Mouse (Mus musculus) frontal cortex, postnatal 25 days (tissue): ENCODE results near the gene Tbx1.
"Not testable (repeated sequence)": the region's sequence is repeated elsewhere in the genome, so short reads cannot be mapped to it uniquely, and the experiment has no call there.

Experiments used
- DNase-seq, 2 experiments: peaks; one replicate each; pipeline ENCODE4 v3.0.0; 2022; ENCODE audit warnings: low spot score in 2 of 2

The Tbx1 gene

DNA sequence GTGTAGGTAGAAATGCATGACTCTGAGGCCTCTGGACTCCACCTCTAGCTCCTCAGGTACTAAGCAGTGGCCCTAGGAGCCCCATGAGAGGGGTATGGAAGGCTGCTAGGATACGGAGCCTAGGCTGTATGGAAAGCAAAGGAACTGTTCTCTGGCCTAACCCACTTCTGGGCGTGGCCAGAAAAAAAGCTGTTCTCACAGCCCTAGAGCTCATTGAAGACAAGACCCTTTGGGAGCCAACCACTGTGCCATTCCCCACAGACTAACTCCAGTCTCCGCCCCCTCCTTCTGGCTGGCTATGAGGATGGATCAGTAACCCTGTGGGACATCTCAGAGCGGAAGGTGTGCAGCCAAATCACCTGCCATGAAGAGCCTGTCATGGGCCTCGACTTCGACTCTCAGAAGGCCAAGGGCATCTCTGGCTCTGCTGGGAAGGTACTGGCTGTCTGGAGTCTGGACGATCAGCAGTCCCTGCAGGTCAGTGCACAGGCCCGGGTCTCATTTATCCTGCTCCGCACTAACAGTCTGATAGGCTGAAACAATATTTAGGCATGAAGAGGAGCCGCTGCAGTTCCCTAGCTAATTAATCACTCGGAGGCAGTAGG is 38.3 kb downstream of the Tbx1 start:
- no peak for DNase-seq

DNA sequence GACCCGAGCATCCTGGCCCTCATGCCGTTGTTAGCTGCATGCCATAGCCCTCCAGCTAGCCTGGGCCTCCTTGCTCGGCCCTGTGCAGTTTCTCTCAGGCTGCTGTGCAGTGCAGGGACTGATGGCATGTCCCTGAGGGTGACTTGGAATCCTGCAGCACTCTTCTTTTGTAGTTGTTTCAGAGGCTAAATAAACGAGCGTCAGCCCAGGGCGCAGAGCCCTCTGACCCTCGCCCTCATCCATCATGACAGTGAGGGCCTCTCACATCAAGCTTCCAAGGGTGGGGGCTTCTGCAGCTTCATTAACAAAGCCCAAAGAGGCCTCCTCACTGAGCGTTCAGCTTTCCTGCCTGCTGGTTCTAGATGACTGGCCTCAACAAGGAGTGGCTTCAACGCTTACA is 38.9 kb downstream of the Tbx1 start:
- no peak for DNase-seq

DNA sequence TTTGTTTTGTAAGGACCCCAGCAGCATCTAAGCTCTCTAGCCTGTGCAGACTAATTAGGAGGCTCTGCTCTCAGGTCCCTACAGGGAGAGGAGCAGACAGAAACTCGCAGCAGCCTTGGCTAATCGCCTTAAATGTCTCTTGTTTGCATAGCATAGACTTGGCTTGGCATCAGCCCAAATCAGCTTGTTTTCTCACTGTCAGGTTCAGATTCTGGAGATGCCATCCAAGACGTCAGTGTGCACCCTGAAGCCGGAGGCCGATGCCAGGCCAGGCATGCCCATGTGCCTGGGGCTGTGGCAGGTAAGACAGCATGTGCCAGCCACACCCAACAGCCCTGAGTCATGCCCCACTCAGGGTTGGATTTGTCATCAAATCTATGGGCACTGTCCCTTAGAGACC is 42.6 kb downstream of the Tbx1 start:
- DNase-seq, result no peak

DNA sequence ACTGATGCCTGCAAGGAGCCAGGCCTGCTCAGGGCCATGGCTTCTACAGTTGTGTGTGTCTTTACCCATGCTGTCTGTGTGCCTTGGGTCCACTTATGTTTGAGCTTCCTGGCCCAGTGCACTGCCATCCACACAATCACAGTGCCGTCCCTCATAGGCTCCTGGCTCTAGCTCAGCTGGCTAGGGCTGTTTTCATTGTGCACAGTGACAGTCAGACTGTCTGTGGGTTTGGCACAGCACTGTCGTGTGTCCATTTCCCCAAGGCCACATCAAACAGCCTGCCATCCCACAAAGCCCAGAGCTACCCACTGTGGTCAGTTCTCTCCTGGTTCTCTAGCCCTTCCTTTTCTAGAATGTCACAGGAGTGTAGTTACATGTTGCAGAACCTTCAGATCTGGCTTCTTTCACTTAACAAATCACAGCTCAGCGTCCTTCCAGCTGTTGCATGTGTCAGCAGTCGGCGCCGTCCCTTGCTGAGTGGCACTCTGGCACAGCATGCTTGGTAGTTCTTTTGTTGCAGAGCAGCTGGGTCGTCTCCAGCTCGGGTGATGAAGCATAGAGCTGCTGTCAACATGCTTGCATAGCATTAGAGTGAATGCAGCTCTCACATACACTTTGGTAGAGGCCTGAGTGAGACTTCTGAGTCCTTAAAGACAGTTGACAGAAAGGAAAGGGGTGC is 47.2 kb downstream of the Tbx1 start:
- no peak for DNase-seq

DNA sequence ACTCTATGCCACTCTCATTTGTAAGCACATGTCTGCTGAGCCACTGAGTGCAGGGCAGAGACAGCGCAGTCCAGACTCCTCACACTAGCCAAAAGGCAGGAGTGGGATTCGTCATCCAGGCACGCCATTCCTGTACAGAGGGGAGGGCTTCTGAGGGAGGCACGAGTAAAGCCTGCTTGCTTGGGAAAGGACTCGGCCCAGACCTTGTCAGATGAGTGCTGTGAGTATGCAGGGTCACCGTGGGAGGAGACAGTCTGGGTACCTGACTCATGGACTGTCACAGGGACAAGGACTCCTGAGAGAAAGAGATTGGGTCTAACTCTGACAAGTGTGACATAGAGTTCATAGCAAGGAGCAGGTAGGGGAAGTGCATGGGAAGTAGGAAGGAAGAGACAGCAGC is 51.2 kb downstream of the Tbx1 start:
- no peak for DNase-seq

DNA sequence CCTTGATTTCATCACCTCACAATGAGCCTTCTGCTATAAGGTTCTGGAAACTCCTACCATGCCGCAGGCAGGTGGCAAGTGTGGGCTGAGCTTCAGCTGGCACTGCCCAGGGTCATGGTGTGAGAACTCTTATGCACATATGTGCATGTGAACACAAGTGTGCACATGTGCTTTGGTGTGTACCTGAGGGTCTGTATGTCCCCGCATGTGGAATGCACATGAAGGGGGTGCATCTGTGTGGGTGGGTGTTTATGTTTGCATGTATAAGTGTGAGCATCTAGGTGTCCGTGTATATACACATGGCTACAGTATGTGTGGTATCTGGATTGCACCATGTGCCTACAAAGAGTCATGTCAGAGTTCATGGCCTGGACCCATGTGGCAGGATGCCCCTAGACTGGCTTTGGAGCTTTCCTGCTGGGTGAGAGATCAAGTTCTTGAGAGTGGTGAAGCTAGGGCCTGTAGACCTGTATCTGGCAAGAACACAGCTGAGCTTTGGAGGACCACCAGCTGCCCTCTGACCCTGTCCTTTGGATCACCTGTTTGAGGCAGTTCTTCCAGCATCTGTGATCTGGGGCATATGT is 53.0 kb downstream of the Tbx1 start:
- DNase-seq, result no peak

DNA sequence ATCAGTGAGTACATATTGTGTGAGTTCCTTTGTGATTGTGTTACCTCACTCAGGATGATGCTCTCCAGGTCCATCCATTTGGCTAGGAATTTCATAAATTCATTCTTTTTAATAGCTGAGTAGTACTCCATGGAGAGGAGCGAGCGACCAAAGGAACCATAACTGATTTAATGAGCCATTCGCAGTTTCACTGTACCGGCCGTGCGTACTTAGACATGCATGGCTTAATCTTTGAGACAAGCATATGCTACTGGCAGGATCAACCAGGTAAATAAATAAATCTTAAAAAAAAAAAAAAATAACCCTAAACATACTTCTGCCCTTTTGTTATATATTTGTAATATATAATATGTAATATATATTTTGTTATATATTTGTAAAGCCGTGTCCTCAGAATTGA is 57.4 kb downstream of the Tbx1 start:
- DNase-seq, result not testable (repeated sequence)
